Mouse (Mus musculus): ENCODE data around the gene Aspn.

DNA sequence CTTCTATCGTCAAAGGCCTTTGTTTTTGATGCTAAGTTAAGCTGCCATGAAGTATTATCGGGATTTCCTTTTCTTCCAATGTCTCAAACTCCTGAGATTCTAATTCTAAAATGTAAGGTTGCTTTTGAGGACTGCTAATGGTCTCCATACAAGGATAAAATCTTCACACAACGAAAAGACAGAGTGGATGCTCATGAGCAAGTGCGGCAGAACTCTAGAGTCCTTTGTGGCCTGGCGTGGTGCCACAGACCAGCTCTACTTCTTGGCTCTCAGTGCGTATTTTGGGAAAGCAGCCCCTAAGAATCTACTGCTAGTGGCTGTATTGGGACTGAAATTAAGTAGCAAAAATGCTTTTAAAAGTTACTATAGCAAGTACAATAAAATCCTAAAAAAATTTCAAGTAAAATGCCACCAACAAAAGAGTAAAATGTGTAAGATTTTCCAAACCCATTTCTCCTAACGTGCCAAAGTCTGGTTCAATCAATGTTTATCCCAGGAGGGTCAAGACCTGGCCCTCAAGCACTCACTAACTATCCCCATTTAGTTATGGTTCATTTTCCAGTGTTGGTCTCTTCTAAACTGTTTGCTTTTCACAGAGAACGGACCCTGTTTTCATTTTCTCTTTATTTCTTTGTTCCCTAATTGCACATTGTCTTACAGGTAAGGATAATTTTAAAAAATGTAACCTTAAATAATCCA, 40.2 kb downstream of the Aspn start:
- TF ChIP-seq GATA1 (IDR thresholded peaks at IDR 0.05; ENCODE audit: borderline replicate concordance, low read length) = no peak
- TF ChIP-seq FLI1 (IDR thresholded peaks at IDR 0.05; ENCODE audit: low read length) = no peak
